ENCODE assay signal across 10 mouse cellular contexts in genomic region chr12:69781935-69782650, GRCm38 (mm10). TPM values are rescaled to one million over a fixed set of nuclear protein-coding genes. Genes with fewer than 3 reads are reported as not detected.
DNase-seq lines count a peak whose midpoint lies in the region; ATAC-seq and TF ChIP-seq lines count a peak whose summit lies in the region.
"Had no signal": no experiment of that assay in that cellular context is flagged by ENCODE, and none has a peak within 500 bp of the region (broad histone marks: within the 10 kb centered on the region; RNA-seq: fewer than 3 reads in every experiment).

No protein-coding gene starts in this region.

- H3K4me1 ChIP-seq in hindbrain, embryonic 16.5 days (ENCODE audit: control insufficient read depth, insufficient read depth, low read depth, low read length): no peaks in the 10 kb centered on the region; the same call in 1 of the 2 replicates
- no peaks in the 10 kb centered on the region for H3K4me1 ChIP-seq in hindbrain, embryonic 11.5 days (replicated peaks; ENCODE audit: control insufficient read depth, insufficient read depth, low read length)
- H3K4me1 ChIP-seq in kidney, postnatal 0 days (replicated peaks; ENCODE audit: insufficient read depth, low read length): peaks cover 15% of the 10 kb centered on the region; the same call in 1 of the 2 replicates
- peaks cover 7% of the 10 kb centered on the region; the same call in 1 of the 2 replicates for H3K4me1 ChIP-seq in neural tube, embryonic 15.5 days

- H3K36me3 ChIP-seq in hindbrain, embryonic 16.5 days (ENCODE audit: control insufficient read depth, insufficient read depth, low read length): no peaks in the 10 kb centered on the region
- H3K36me3 ChIP-seq in hindbrain, embryonic 11.5 days (ENCODE audit: control insufficient read depth, insufficient read depth, low read length): no peaks in the 10 kb centered on the region
- H3K36me3 ChIP-seq in kidney, postnatal 0 days (ENCODE audit: insufficient read depth, low read length): no peaks in the 10 kb centered on the region; the same call in 1 of the 2 replicates
- H3K36me3 ChIP-seq in neural tube, embryonic 15.5 days: no peaks in the 10 kb centered on the region

- no peaks in the 10 kb centered on the region for H3K9me3 ChIP-seq in hindbrain, embryonic 16.5 days (ENCODE audit: control insufficient read depth, low read length)
- H3K9me3 ChIP-seq in hindbrain, embryonic 11.5 days (ENCODE audit: control insufficient read depth, low read length): no peaks in the 10 kb centered on the region
- no peaks in the 10 kb centered on the region for H3K9me3 ChIP-seq in kidney, postnatal 0 days (replicated peaks; ENCODE audit: low read length)
- H3K9me3 ChIP-seq in neural tube, embryonic 15.5 days (replicated peaks): no peaks in the 10 kb centered on the region

- no peak for DNase-seq in hindbrain, embryonic 11.5 days (ENCODE audit: low spot score)
- peak; percentile 41 to 56 for DNase-seq in adrenal gland, postnatal 4 days (ENCODE audit: low spot score in 2 of 2)
- peak; percentile 88 for DNase-seq in kidney, postnatal 0 days (ENCODE audit: low spot score)
- DNase-seq in thymus, postnatal 14 days: no peak
- no peak for DNase-seq in thymus, postnatal 10 days (ENCODE audit: low spot score in 2 of 2)

- H3K27me3 ChIP-seq in hindbrain, embryonic 16.5 days (replicated peaks; ENCODE audit: control insufficient read depth, insufficient read depth, low read length): no peaks in the 10 kb centered on the region
- H3K27me3 ChIP-seq in hindbrain, embryonic 11.5 days (ENCODE audit: control insufficient read depth, insufficient read depth, low read length): no peaks in the 10 kb centered on the region
- H3K27me3 ChIP-seq in kidney, postnatal 0 days (ENCODE audit: insufficient read depth, low read length): no peaks in the 10 kb centered on the region
- H3K27me3 ChIP-seq in neural tube, embryonic 15.5 days (replicated peaks): no peaks in the 10 kb centered on the region

- WGBS in hindbrain, embryonic 16.5 days: 73% methylated on average over 10 of the region's 10 CpGs
- WGBS in hindbrain, embryonic 11.5 days: 80% methylated on average over 10 of the region's 10 CpGs
- 23% methylated on average over 10 of the region's 10 CpGs for WGBS in kidney, postnatal 0 days
- WGBS in neural tube, embryonic 15.5 days: 59% methylated on average over 10 of the region's 10 CpGs

- ATAC-seq in hindbrain, embryonic 16.5 days: peak; percentile 24; the same call in 1 of the 2 replicates
- no peak for ATAC-seq in hindbrain, embryonic 11.5 days (ENCODE audit: low FRiP score)
- ATAC-seq in kidney, postnatal 0 days (replicated peaks; ENCODE audit: low FRiP score, low read depth): peak; percentile 95
- no peak for ATAC-seq in neural tube, embryonic 15.5 days (ENCODE audit: low FRiP score)
- no peak for ATAC-seq in megakaryocyte, adult 5-6 weeks (ENCODE audit: poor library complexity, severe bottlenecking)

- H3K9ac ChIP-seq in hindbrain, embryonic 16.5 days (ENCODE audit: low read depth, low read length): no peak overlapping the region
- no peak overlapping the region for H3K9ac ChIP-seq in hindbrain, embryonic 11.5 days (ENCODE audit: low read depth, low read length)
- no peak overlapping the region for H3K9ac ChIP-seq in kidney, postnatal 0 days (ENCODE audit: low read depth, low read length)
- H3K9ac ChIP-seq in neural tube, embryonic 15.5 days (replicated peaks): 0 out of 2 replicates have a peak overlapping the region, but pooled peaks have one; percentile 5

- H3K4me2 ChIP-seq in hindbrain, embryonic 16.5 days (ENCODE audit: low read length): no peak overlapping the region
- H3K4me2 ChIP-seq in hindbrain, embryonic 11.5 days (replicated peaks; ENCODE audit: low read depth, low read length): no peak overlapping the region
- no peak overlapping the region for H3K4me2 ChIP-seq in kidney, postnatal 0 days (ENCODE audit: low read length)
- H3K4me2 ChIP-seq in neural tube, embryonic 15.5 days: no peak overlapping the region

- no peak overlapping the region for H3K27ac ChIP-seq in hindbrain, embryonic 16.5 days (ENCODE audit: low read depth, low read length)
- H3K27ac ChIP-seq in hindbrain, embryonic 11.5 days (ENCODE audit: low read depth, low read length): no peak overlapping the region
- peak overlapping the region; percentile 90 for H3K27ac ChIP-seq in kidney, postnatal 0 days
- no peak overlapping the region for H3K27ac ChIP-seq in neural tube, embryonic 15.5 days (replicated peaks)

- no peak for TF ChIP-seq CTCF in kidney, postnatal 0 days (IDR thresholded peaks at IDR 0.05; ENCODE audit: low read depth)

- no peak overlapping the region for H3K4me3 ChIP-seq in hindbrain, embryonic 16.5 days (ENCODE audit: low read length)
- H3K4me3 ChIP-seq in hindbrain, embryonic 11.5 days (ENCODE audit: low read depth, low read length): no peak overlapping the region
- no peak overlapping the region for H3K4me3 ChIP-seq in kidney, postnatal 0 days (replicated peaks; ENCODE audit: low read depth, low read length)
- H3K4me3 ChIP-seq in neural tube, embryonic 15.5 days (replicated peaks): no peak overlapping the region

RNA-seq across cellular contexts. Expression of gene Cdkl1, which starts 9.0 kb away (rescaled TPM):
- polyA plus RNA-seq in hindbrain, embryonic 16.5 days (2015; fragmentation: Nextera tagmentation; extraction: Ambion mirVana): 13.2 and 16.5 TPM in 2 replicates
- polyA plus RNA-seq in hindbrain, embryonic 11.5 days (2014; fragmentation: Nextera tagmentation; extraction: Ambion mirVana): 0.77 and 1.5 TPM in 2 replicates
- total RNA-seq in adrenal gland, postnatal 4 days (2021): 10 to 100 TPM in 1 of 2 experiments, 1 to 10 TPM in 1; 6.5 to 23.4 TPM
- polyA plus RNA-seq in kidney, postnatal 0 days (2015; fragmentation: Nextera tagmentation; extraction: Ambion mirVana): 85.5 and 93.2 TPM in 2 replicates
- 9.3 and 11.9 TPM in 2 replicates for polyA plus RNA-seq in neural tube, embryonic 15.5 days (2015; fragmentation: Nextera tagmentation; extraction: Ambion mirVana)
- total RNA-seq in megakaryocyte, adult 5-6 weeks (2015): 0.11 TPM in 1 of 2 replicates, not detected in the other
- 0.15 TPM in 1 of 2 replicates, not detected in the other for total RNA-seq in megakaryocyte, adult 5-6 weeks (2017)
- total RNA-seq: CH12.LX; granulocyte monocyte progenitor cell, adult 5-6 weeks had no signal

RNA-seq across cellular contexts. Expression of gene Atp5s, which starts 57.3 kb away (rescaled TPM):
- polyA plus RNA-seq in hindbrain, embryonic 16.5 days (2015; fragmentation: Nextera tagmentation; extraction: Ambion mirVana): 38.9 and 42.6 TPM in 2 replicates
- 22.2 and 23.6 TPM in 2 replicates for polyA plus RNA-seq in hindbrain, embryonic 11.5 days (2014; fragmentation: Nextera tagmentation; extraction: Ambion mirVana)
- total RNA-seq in adrenal gland, postnatal 4 days (2021): 10 to 100 TPM; 18.6 TPM
- 29.5 and 32.9 TPM in 2 replicates for polyA plus RNA-seq in kidney, postnatal 0 days (2015; fragmentation: Nextera tagmentation; extraction: Ambion mirVana)
- polyA plus RNA-seq in neural tube, embryonic 15.5 days (2015; fragmentation: Nextera tagmentation; extraction: Ambion mirVana): 37.6 and 40.3 TPM in 2 replicates
- total RNA-seq in megakaryocyte, adult 5-6 weeks (2015): 10.3 and 12.6 TPM in 2 replicates
- 4.2 and 5.2 TPM in 2 replicates for total RNA-seq in megakaryocyte, adult 5-6 weeks (2017)

RNA-seq across cellular contexts. Expression of gene L2hgdh, which starts 57.4 kb away (rescaled TPM):
- polyA plus RNA-seq in hindbrain, embryonic 16.5 days (2015; fragmentation: Nextera tagmentation; extraction: Ambion mirVana): 14.4 and 15.3 TPM in 2 replicates
- 12.7 and 13.9 TPM in 2 replicates for polyA plus RNA-seq in hindbrain, embryonic 11.5 days (2014; fragmentation: Nextera tagmentation; extraction: Ambion mirVana)
- total RNA-seq in adrenal gland, postnatal 4 days (2021): 10 to 100 TPM; 21.3 to 22.3 TPM
- polyA plus RNA-seq in kidney, postnatal 0 days (2015; fragmentation: Nextera tagmentation; extraction: Ambion mirVana): 20.0 and 21.1 TPM in 2 replicates
- polyA plus RNA-seq in neural tube, embryonic 15.5 days (2015; fragmentation: Nextera tagmentation; extraction: Ambion mirVana): 12.6 and 13.4 TPM in 2 replicates
- total RNA-seq in megakaryocyte, adult 5-6 weeks (2015): 1.6 and 2.4 TPM in 2 replicates
- total RNA-seq in megakaryocyte, adult 5-6 weeks (2017): 1.4 and 4.3 TPM in 2 replicates

Comparison
In these comparisons a context has a peak if more than half of its experiments do, and no peak if none do; other contexts are left out.
1. ATAC-seq: peak in hindbrain, embryonic 16.5 days (single experiment) and kidney, postnatal 0 days (single experiment); none in hindbrain, embryonic 11.5 days (single experiment), neural tube, embryonic 15.5 days (single experiment) and megakaryocyte, adult 5-6 weeks (single experiment).
2. DNase-seq: peak in adrenal gland, postnatal 4 days (2 of 2) and kidney, postnatal 0 days (single experiment); none in hindbrain, embryonic 11.5 days (single experiment), thymus, postnatal 14 days (single experiment) and thymus, postnatal 10 days (0 of 2).